Mouse (Mus musculus): Measurements from ENCODE around the gene Aipl1. TPM values are rescaled to one million over a fixed set of nuclear protein-coding genes. Genes with fewer than 3 reads are reported as not detected.

Aipl1 gene
- polyA plus RNA-seq, 1 experiment from 2014 or later, result 0.23 TPM

- Histone ChIP-seq H3K4me3 (ENCODE audit: low read depth, low read length) (peak overlapping the region; percentile 67), H3K36me3 (ENCODE audit: control insufficient read depth, insufficient read depth, low read length) (peaks cover 4% of the 10 kb centered on the region), H3K4me1 (ENCODE audit: control insufficient read depth, insufficient read depth, low read length) (peaks cover 23% of the 10 kb centered on the region), H3K27me3 (ENCODE audit: control insufficient read depth, insufficient read depth, low read length) (no peaks in the 10 kb centered on the region), H3K4me2 (ENCODE audit: low read depth) (peak overlapping the region; percentile 83), H3K9ac (ENCODE audit: low read length) (peak overlapping the region; percentile 71), H3K27ac (ENCODE audit: low read depth, low read length) (no peak overlapping the region), H3K9me3 (ENCODE audit: control insufficient read depth, low read length) (no peaks in the 10 kb centered on the region)
- DNase-seq (ENCODE audit: low spot score) (peak; percentile 36), ATAC-seq (ENCODE audit: insufficient read depth, low FRiP score, low TSS enrichment) (no peak)
- under 1% methylated on average over 14 of the region's 14 CpGs for WGBS
Observed at GRCm38 (mm10) chr11:72042631-72043030, 5.3 kb upstream of the Aipl1 start.

GRCm38 (mm10) chr11:72041768-72042607, 4.7 kb upstream of the Aipl1 start, which contains the start of gene Pimreg:
Pimreg (plus strand) TSS chr11:72042032.
- peak; percentile 93 for DNase-seq (ENCODE audit: low spot score)
- H3K4me3 ChIP-seq (ENCODE audit: low read depth, low read length), result peak within 1 kb of the TSS; percentile 67
- H3K36me3 ChIP-seq (ENCODE audit: control insufficient read depth, insufficient read depth, low read length), result peaks cover 4% of the 10 kb centered on the region
- H3K27me3 ChIP-seq (ENCODE audit: control insufficient read depth, insufficient read depth, low read length), result no peaks in the 10 kb centered on the region
- H3K9me3 ChIP-seq (ENCODE audit: control insufficient read depth, low read length), result no peaks in the 10 kb centered on the region
- under 1% methylated on average over 52 of the region's 52 CpGs for WGBS
- peak within 1 kb of the TSS; percentile 74 for H3K27ac ChIP-seq (ENCODE audit: low read depth, low read length)
- peak; percentile 88 for ATAC-seq (ENCODE audit: insufficient read depth, low FRiP score, low TSS enrichment)
- peak within 1 kb of the TSS; percentile 83 for H3K4me2 ChIP-seq (ENCODE audit: low read depth)
- peak within 1 kb of the TSS; percentile 71 for H3K9ac ChIP-seq (ENCODE audit: low read length)
- H3K4me1 ChIP-seq (ENCODE audit: control insufficient read depth, insufficient read depth, low read length), result peaks cover 23% of the 10 kb centered on the region

- Histone ChIP-seq H3K4me3 (ENCODE audit: low read depth, low read length) (peak overlapping the region; percentile 67; the same call in 1 of the 2 replicates), H3K4me2 (ENCODE audit: low read depth) (peak overlapping the region; percentile 83), H3K36me3 (ENCODE audit: control insufficient read depth, insufficient read depth, low read length) (peaks cover 4% of the 10 kb centered on the region), H3K9ac (ENCODE audit: low read length) (0 out of 2 replicates have a peak overlapping the region, but pooled peaks have one; percentile 3), H3K27me3 (ENCODE audit: control insufficient read depth, insufficient read depth, low read length) (no peaks in the 10 kb centered on the region), H3K4me1 (ENCODE audit: control insufficient read depth, insufficient read depth, low read length) (peaks cover 23% of the 10 kb centered on the region), H3K9me3 (ENCODE audit: control insufficient read depth, low read length) (no peaks in the 10 kb centered on the region), H3K27ac (ENCODE audit: low read depth, low read length) (peak overlapping the region; percentile 46; the same call in 1 of the 2 replicates)
- ATAC-seq (ENCODE audit: insufficient read depth, low FRiP score, low TSS enrichment) (no peak), DNase-seq (ENCODE audit: low spot score) (no peak)
- 15% methylated on average over 6 of the region's 6 CpGs for WGBS
Observed at GRCm38 (mm10) chr11:72041290-72041767, 4.0 kb upstream of the Aipl1 start.

GRCm38 (mm10) chr11:72039599-72040386, 2.5 kb upstream of the Aipl1 start:
- DNase-seq (ENCODE audit: low spot score) (no peak), ATAC-seq (ENCODE audit: insufficient read depth, low FRiP score, low TSS enrichment) (0 out of 2 replicates have a peak, but pooled peaks have one; percentile 15)
- H3K4me2 ChIP-seq (ENCODE audit: low read depth), result peak overlapping the region; percentile 9; the same call in 1 of the 2 replicates
- no peak overlapping the region for H3K27ac ChIP-seq (ENCODE audit: low read depth, low read length)
- H3K4me3 ChIP-seq (ENCODE audit: low read depth, low read length), result no peak overlapping the region
- WGBS, result 40% methylated on average over 16 of the region's 16 CpGs
- H3K9ac ChIP-seq (ENCODE audit: low read length), result peak overlapping the region; percentile 4; the same call in 1 of the 2 replicates
- H3K4me1 ChIP-seq (ENCODE audit: control insufficient read depth, insufficient read depth, low read length), result peaks cover 23% of the 10 kb centered on the region
- H3K27me3 ChIP-seq (ENCODE audit: control insufficient read depth, insufficient read depth, low read length), result no peaks in the 10 kb centered on the region
- H3K36me3 ChIP-seq (ENCODE audit: control insufficient read depth, insufficient read depth, low read length), result no peaks in the 10 kb centered on the region
- no peaks in the 10 kb centered on the region for H3K9me3 ChIP-seq (ENCODE audit: control insufficient read depth, low read length)

GRCm38 (mm10) chr11:72037996-72038395, 687 bp upstream of the Aipl1 start:
- Histone ChIP-seq H3K36me3 (ENCODE audit: control insufficient read depth, insufficient read depth, low read length) (no peaks in the 10 kb centered on the region), H3K9ac (ENCODE audit: low read length) (no peak overlapping the region), H3K4me1 (ENCODE audit: control insufficient read depth, insufficient read depth, low read length) (peaks cover 16% of the 10 kb centered on the region), H3K9me3 (ENCODE audit: control insufficient read depth, low read length) (no peaks in the 10 kb centered on the region), H3K4me3 (ENCODE audit: low read depth, low read length) (no peak overlapping the region), H3K27me3 (ENCODE audit: control insufficient read depth, insufficient read depth, low read length) (no peaks in the 10 kb centered on the region), H3K4me2 (ENCODE audit: low read depth) (no peak overlapping the region), H3K27ac (ENCODE audit: low read depth, low read length) (no peak overlapping the region)
- WGBS, result 2% methylated on average over 4 of the region's 4 CpGs
- ATAC-seq (ENCODE audit: insufficient read depth, low FRiP score, low TSS enrichment), result no peak
- DNase-seq (ENCODE audit: low spot score), result peak; percentile 87

GRCm38 (mm10) chr11:72032589-72032988, 4.7 kb downstream of the Aipl1 start:
- Histone ChIP-seq H3K27me3 (ENCODE audit: control insufficient read depth, insufficient read depth, low read length) (0 out of 2 replicates have a peak, but pooled peaks cover 2% of the 10 kb centered on the region), H3K4me3 (ENCODE audit: low read depth, low read length) (no peak overlapping the region), H3K4me2 (ENCODE audit: low read depth) (no peak overlapping the region), H3K4me1 (ENCODE audit: control insufficient read depth, insufficient read depth, low read length) (no peaks in the 10 kb centered on the region), H3K9me3 (ENCODE audit: control insufficient read depth, low read length) (no peaks in the 10 kb centered on the region), H3K36me3 (ENCODE audit: control insufficient read depth, insufficient read depth, low read length) (no peaks in the 10 kb centered on the region), H3K9ac (ENCODE audit: low read length) (no peak overlapping the region), H3K27ac (ENCODE audit: low read depth, low read length) (no peak overlapping the region)
- ATAC-seq (ENCODE audit: insufficient read depth, low FRiP score, low TSS enrichment) (no peak), DNase-seq (ENCODE audit: low spot score) (no peak)
- WGBS, result 87% methylated on average over 3 of the region's 3 CpGs

- WGBS, result 76% methylated on average over 4 of the region's 4 CpGs
- H3K4me2 ChIP-seq (ENCODE audit: low read depth), result no peak overlapping the region
- no peaks in the 10 kb centered on the region for H3K9me3 ChIP-seq (ENCODE audit: control insufficient read depth, low read length)
- no peak overlapping the region for H3K9ac ChIP-seq (ENCODE audit: low read length)
- no peaks in the 10 kb centered on the region for H3K4me1 ChIP-seq (ENCODE audit: control insufficient read depth, insufficient read depth, low read length)
- ATAC-seq (ENCODE audit: insufficient read depth, low FRiP score, low TSS enrichment) (no peak), DNase-seq (ENCODE audit: low spot score) (no peak)
- H3K36me3 ChIP-seq (ENCODE audit: control insufficient read depth, insufficient read depth, low read length), result no peaks in the 10 kb centered on the region
- no peak overlapping the region for H3K27ac ChIP-seq (ENCODE audit: low read depth, low read length)
- H3K4me3 ChIP-seq (ENCODE audit: low read depth, low read length), result no peak overlapping the region
- H3K27me3 ChIP-seq (ENCODE audit: control insufficient read depth, insufficient read depth, low read length), result 0 out of 2 replicates have a peak, but pooled peaks cover 2% of the 10 kb centered on the region
Observed at GRCm38 (mm10) chr11:72032091-72032490, 5.2 kb downstream of the Aipl1 start.

- ATAC-seq (ENCODE audit: insufficient read depth, low FRiP score, low TSS enrichment) (no peak), DNase-seq (ENCODE audit: low spot score) (no peak)
- H3K4me3 ChIP-seq (ENCODE audit: low read depth, low read length), result no peak overlapping the region
- no peak overlapping the region for H3K27ac ChIP-seq (ENCODE audit: low read depth, low read length)
- no peak overlapping the region for H3K9ac ChIP-seq (ENCODE audit: low read length)
- WGBS, result 94% methylated on average over 7 of the region's 7 CpGs
- no peaks in the 10 kb centered on the region for H3K4me1 ChIP-seq (ENCODE audit: control insufficient read depth, insufficient read depth, low read length)
- no peaks in the 10 kb centered on the region for H3K9me3 ChIP-seq (ENCODE audit: control insufficient read depth, low read length)
- H3K27me3 ChIP-seq (ENCODE audit: control insufficient read depth, insufficient read depth, low read length), result 0 out of 2 replicates have a peak, but pooled peaks cover 2% of the 10 kb centered on the region
- H3K36me3 ChIP-seq (ENCODE audit: control insufficient read depth, insufficient read depth, low read length), result no peaks in the 10 kb centered on the region
- H3K4me2 ChIP-seq (ENCODE audit: low read depth), result no peak overlapping the region
Observed at GRCm38 (mm10) chr11:72031353-72031752, 6.0 kb downstream of the Aipl1 start.

Measured in neural tube, embryonic 11.5 days (tissue).